Comparison of ENCODE assay signal across 18 mouse cellular contexts in the genomic region with DNA sequence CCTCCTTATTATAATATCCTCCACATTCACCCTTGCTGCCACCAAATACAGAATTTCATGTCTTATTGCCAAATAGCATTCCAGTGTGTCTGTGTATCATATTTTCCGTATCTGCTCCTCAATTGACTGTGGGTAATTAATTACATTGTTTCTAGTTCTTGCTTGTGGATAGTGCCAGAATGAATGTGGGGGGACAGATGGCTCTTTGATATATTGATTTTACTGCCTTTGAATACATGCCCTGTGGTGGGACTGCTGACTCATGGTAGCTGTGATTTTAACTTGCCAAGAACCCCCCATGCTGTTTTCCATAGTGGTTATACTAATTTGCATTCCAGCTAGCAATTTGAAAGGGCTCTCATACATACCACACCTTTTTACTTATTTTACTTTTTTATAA.
"Had no signal": no experiment of that assay in that cellular context is flagged by ENCODE, and none has a peak within 500 bp of the region (broad histone marks: within the 10 kb centered on the region; RNA-seq: fewer than 3 reads in every experiment).

No protein-coding gene starts in this region.

- H3K27ac ChIP-seq: kidney, postnatal 0 days; limb, embryonic 15.5 days; liver, embryonic 13.5 days; lung, embryonic 15.5 days; macrophage; midbrain, embryonic 15.5 days; neural tube, embryonic 12.5 days had no signal

- DNase-seq: kidney, adult 11 months; kidney, adult 9 months; kidney, postnatal 36 days; liver, embryonic 13.5 days; liver, postnatal 0 days; lung, postnatal 14 days; right cerebral cortex, postnatal 4 days; spleen, adult 18-20 months; thymus, adult 18-20 months; thymus, postnatal 14 days had no signal

- H3K4me3 ChIP-seq: limb, embryonic 15.5 days; liver, embryonic 13.5 days; lung, embryonic 15.5 days; megakaryocyte, embryonic 14.5 days; midbrain, embryonic 15.5 days; neural tube, embryonic 12.5 days had no signal

- H3K4me1 ChIP-seq: limb, embryonic 15.5 days; liver, embryonic 13.5 days; lung, embryonic 15.5 days; megakaryocyte, embryonic 14.5 days; midbrain, embryonic 15.5 days; neural tube, embryonic 12.5 days had no signal

- H3K4me2 ChIP-seq: limb, embryonic 15.5 days; liver, embryonic 13.5 days; lung, embryonic 15.5 days; midbrain, embryonic 11.5 days; midbrain, embryonic 15.5 days; neural tube, embryonic 12.5 days had no signal

- H3K9me3 ChIP-seq: limb, embryonic 15.5 days; liver, embryonic 13.5 days; lung, embryonic 15.5 days had no signal

- H3K27me3 ChIP-seq: limb, embryonic 15.5 days; liver, embryonic 13.5 days; lung, embryonic 15.5 days; megakaryocyte, embryonic 14.5 days; midbrain, embryonic 15.5 days; neural tube, embryonic 12.5 days had no signal

- H3K9ac ChIP-seq: limb, embryonic 15.5 days; liver, embryonic 13.5 days; liver, postnatal 0 days; lung, embryonic 15.5 days; midbrain, embryonic 15.5 days; neural tube, embryonic 12.5 days had no signal

- H3K36me3 ChIP-seq: limb, embryonic 15.5 days; liver, embryonic 13.5 days; lung, embryonic 15.5 days; midbrain, embryonic 15.5 days; neural tube, embryonic 12.5 days had no signal

- ATAC-seq: liver, postnatal 0 days; midbrain, embryonic 15.5 days had no signal
